Mouse (Mus musculus) midbrain, embryonic 14.5 days (tissue): ENCODE data around the gene Nrp2. TPM values are rescaled to one million over a fixed set of nuclear protein-coding genes. Genes with fewer than 3 reads are reported as not detected.

Experiments used
- ATAC-seq: fragments of 200-750 bp; cut with Nextera tagmentation; 2 replicates; pipeline ENCODE4 v1.8.0; 2017; ENCODE audit warnings: moderate number of reproducible peaks, moderate library complexity; ENCODE audit not compliant: low FRiP score, low TSS enrichment
- DNase-seq: peaks from one replicate; pipeline ENCODE4 v3.0.0-alpha.2; 2015
- H3K27ac ChIP-seq: fragments of 300-500 bp; sonication (generic); replicated peaks from 2 replicates; pipeline ENCODE4 v1.5.1; 2014; ENCODE audit warnings: mild to moderate bottlenecking, low read depth, low read length, moderate library complexity
- H3K27me3 ChIP-seq: fragments of 300-500 bp; sonication (generic); 2 replicates; pipeline ENCODE4 v1.6.1; 2014; ENCODE audit warnings: low read length, control low read depth, mixed read lengths; ENCODE audit not compliant: control insufficient read depth, insufficient read depth
- H3K36me3 ChIP-seq: fragments of 300-500 bp; sonication (generic); 2 replicates; pipeline ENCODE4 v1.6.1; 2014; ENCODE audit warnings: low read length, control low read depth; ENCODE audit not compliant: control insufficient read depth, insufficient read depth
- H3K4me1 ChIP-seq: fragments of 300-500 bp; sonication (generic); 2 replicates; pipeline ENCODE4 v1.6.1; 2014; ENCODE audit warnings: mild to moderate bottlenecking, antibody characterized with exemption, low read length, control low read depth; ENCODE audit not compliant: control insufficient read depth, insufficient read depth
- H3K4me2 ChIP-seq: fragments of 300-500 bp; sonication (generic); 2 replicates; pipeline ENCODE4 v1.6.1; 2014; ENCODE audit warnings: mild to moderate bottlenecking, low read length, moderate library complexity
- H3K4me3 ChIP-seq: fragments of 300-500 bp; sonication (generic); replicated peaks from 2 replicates; pipeline ENCODE4 v1.5.1; 2014; ENCODE audit warnings: low read depth, low read length
- H3K9ac ChIP-seq: fragments of 300-500 bp; sonication (generic); replicated peaks from 2 replicates; pipeline ENCODE4 v1.6.1; 2014; ENCODE audit warnings: mild to moderate bottlenecking, low read length, moderate library complexity
- H3K9me3 ChIP-seq: fragments of 300-500 bp; sonication (generic); 2 replicates; pipeline ENCODE4 v1.6.1; 2016; ENCODE audit warnings: low read length, control low read depth, mixed read lengths; ENCODE audit not compliant: control insufficient read depth
- WGBS: fragments of 180-500 bp; shearing (Covaris S2); extraction: QIAGEN DNeasy Blood & Tissue Kit; methylation state at CpG from one replicate; pipeline ENCODE4 v1.1.7; 2014; 5-methylcytosine and 5-hydroxymethylcytosine counted together
- polyA plus RNA-seq: library from polyadenylated mRNA; unstranded; fragments of >200 nt; fragmentation: Nextera tagmentation; extraction: Ambion mirVana; gene quantifications from 2 replicates; pipeline ENCODE4 v1.2.1, GENCODE M21; 2014

Gene Nrp2
- polyA plus RNA-seq, 1 experiment from 2014 or later: 19.5 TPM

GRCm38 (mm10) chr1:62800351-62800750, 97.3 kb downstream of the Nrp2 start:
- H3K4me2 ChIP-seq: no peak overlapping the region
- no peaks in the 10 kb centered on the region for H3K36me3 ChIP-seq
- no peaks in the 10 kb centered on the region for H3K9me3 ChIP-seq
- no peak overlapping the region for H3K27ac ChIP-seq
- H3K4me1 ChIP-seq: peaks cover 3% of the 10 kb centered on the region; the same call in 1 of the 2 replicates
- ATAC-seq (no peak), DNase-seq (no peak)
- no peaks in the 10 kb centered on the region for H3K27me3 ChIP-seq
- H3K9ac ChIP-seq: no peak overlapping the region
- H3K4me3 ChIP-seq: no peak overlapping the region
- WGBS: 94% methylated on average over 5 of the region's 5 CpGs

- H3K27me3 ChIP-seq: no peaks in the 10 kb centered on the region
- no peaks in the 10 kb centered on the region for H3K9me3 ChIP-seq
- no peaks in the 10 kb centered on the region for H3K36me3 ChIP-seq
- 62% methylated on average over 4 of the region's 4 CpGs for WGBS
- ATAC-seq (no peak), DNase-seq (no peak)
- no peaks in the 10 kb centered on the region for H3K4me1 ChIP-seq
- no peak overlapping the region for H3K27ac ChIP-seq
- H3K4me3 ChIP-seq: no peak overlapping the region
- no peak overlapping the region for H3K9ac ChIP-seq
- no peak overlapping the region for H3K4me2 ChIP-seq
These were observed 98.3 kb downstream of the Nrp2 start for GRCm38 (mm10) chr1:62801429-62801828.

GRCm38 (mm10) chr1:62801842-62802241, 98.8 kb downstream of the Nrp2 start:
- H3K36me3 ChIP-seq: no peaks in the 10 kb centered on the region

GRCm38 (mm10) chr1:62803544-62803943, 100.5 kb downstream of the Nrp2 start:
- no peak overlapping the region for H3K27ac ChIP-seq
- no peak for DNase-seq
- 89% methylated on average over 1 of the region's 1 CpGs for WGBS
- H3K9me3 ChIP-seq: no peaks in the 10 kb centered on the region
- H3K36me3 ChIP-seq: no peaks in the 10 kb centered on the region
- H3K9ac ChIP-seq: no peak overlapping the region
- ATAC-seq: no peak
- no peaks in the 10 kb centered on the region for H3K4me1 ChIP-seq
- H3K4me3 ChIP-seq: no peak overlapping the region
- no peak overlapping the region for H3K4me2 ChIP-seq
- H3K27me3 ChIP-seq: no peaks in the 10 kb centered on the region

More at GRCm38 (mm10) chr1:62801842-62802241, 98.8 kb downstream of the Nrp2 start:
- Histone ChIP-seq H3K27ac (no peak overlapping the region), H3K4me1 (no peaks in the 10 kb centered on the region), H3K9me3 (no peaks in the 10 kb centered on the region), H3K9ac (no peak overlapping the region), H3K27me3 (no peaks in the 10 kb centered on the region), H3K4me2 (no peak overlapping the region), H3K4me3 (no peak overlapping the region)
- DNase-seq (no peak), ATAC-seq (no peak)
- 71% methylated on average over 3 of the region's 3 CpGs for WGBS

- DNase-seq (no peak), ATAC-seq (no peak)
- no peaks in the 10 kb centered on the region for H3K36me3 ChIP-seq
- H3K9me3 ChIP-seq: no peaks in the 10 kb centered on the region
- no peaks in the 10 kb centered on the region for H3K4me1 ChIP-seq
- H3K9ac ChIP-seq: no peak overlapping the region
- H3K4me3 ChIP-seq: no peak overlapping the region
- H3K27ac ChIP-seq: no peak overlapping the region
- WGBS: 19% methylated on average over 1 of the region's 1 CpGs
- no peaks in the 10 kb centered on the region for H3K27me3 ChIP-seq
- H3K4me2 ChIP-seq: no peak overlapping the region
These were observed 102.9 kb downstream of the Nrp2 start for GRCm38 (mm10) chr1:62806014-62806413.

GRCm38 (mm10) chr1:62808395-62808794, 105.3 kb downstream of the Nrp2 start:
- ATAC-seq: no peak

GRCm38 (mm10) chr1:62809601-62810228, 106.6 kb downstream of the Nrp2 start:
- Histone ChIP-seq H3K9me3 (no peaks in the 10 kb centered on the region), H3K4me2 (no peak overlapping the region), H3K27me3 (no peaks in the 10 kb centered on the region), H3K4me1 (no peaks in the 10 kb centered on the region), H3K27ac (no peak overlapping the region), H3K4me3 (no peak overlapping the region), H3K36me3 (no peaks in the 10 kb centered on the region), H3K9ac (no peak overlapping the region)
- no peak for ATAC-seq
- no peak for DNase-seq
- 92% methylated on average over 8 of the region's 8 CpGs for WGBS

More at GRCm38 (mm10) chr1:62808395-62808794, 105.3 kb downstream of the Nrp2 start:
- no peaks in the 10 kb centered on the region for H3K4me1 ChIP-seq
- H3K27ac ChIP-seq: no peak overlapping the region
- H3K4me2 ChIP-seq: no peak overlapping the region
- no peaks in the 10 kb centered on the region for H3K9me3 ChIP-seq
- H3K36me3 ChIP-seq: no peaks in the 10 kb centered on the region
- H3K9ac ChIP-seq: no peak overlapping the region
- H3K27me3 ChIP-seq: no peaks in the 10 kb centered on the region
- WGBS: 90% methylated on average over 4 of the region's 4 CpGs
- H3K4me3 ChIP-seq: no peak overlapping the region
- DNase-seq: no peak

- WGBS: 90% methylated on average over 7 of the region's 7 CpGs
- no peaks in the 10 kb centered on the region for H3K4me1 ChIP-seq
- H3K9ac ChIP-seq: no peak overlapping the region
- H3K4me2 ChIP-seq: no peak overlapping the region
- no peak overlapping the region for H3K4me3 ChIP-seq
- H3K9me3 ChIP-seq: no peaks in the 10 kb centered on the region
- H3K27ac ChIP-seq: no peak overlapping the region
- no peaks in the 10 kb centered on the region for H3K27me3 ChIP-seq
- H3K36me3 ChIP-seq: no peaks in the 10 kb centered on the region
- ATAC-seq: no peak
- no peak for DNase-seq
These were observed 108.1 kb downstream of the Nrp2 start for GRCm38 (mm10) chr1:62811141-62811540.
